In the genomic region with DNA sequence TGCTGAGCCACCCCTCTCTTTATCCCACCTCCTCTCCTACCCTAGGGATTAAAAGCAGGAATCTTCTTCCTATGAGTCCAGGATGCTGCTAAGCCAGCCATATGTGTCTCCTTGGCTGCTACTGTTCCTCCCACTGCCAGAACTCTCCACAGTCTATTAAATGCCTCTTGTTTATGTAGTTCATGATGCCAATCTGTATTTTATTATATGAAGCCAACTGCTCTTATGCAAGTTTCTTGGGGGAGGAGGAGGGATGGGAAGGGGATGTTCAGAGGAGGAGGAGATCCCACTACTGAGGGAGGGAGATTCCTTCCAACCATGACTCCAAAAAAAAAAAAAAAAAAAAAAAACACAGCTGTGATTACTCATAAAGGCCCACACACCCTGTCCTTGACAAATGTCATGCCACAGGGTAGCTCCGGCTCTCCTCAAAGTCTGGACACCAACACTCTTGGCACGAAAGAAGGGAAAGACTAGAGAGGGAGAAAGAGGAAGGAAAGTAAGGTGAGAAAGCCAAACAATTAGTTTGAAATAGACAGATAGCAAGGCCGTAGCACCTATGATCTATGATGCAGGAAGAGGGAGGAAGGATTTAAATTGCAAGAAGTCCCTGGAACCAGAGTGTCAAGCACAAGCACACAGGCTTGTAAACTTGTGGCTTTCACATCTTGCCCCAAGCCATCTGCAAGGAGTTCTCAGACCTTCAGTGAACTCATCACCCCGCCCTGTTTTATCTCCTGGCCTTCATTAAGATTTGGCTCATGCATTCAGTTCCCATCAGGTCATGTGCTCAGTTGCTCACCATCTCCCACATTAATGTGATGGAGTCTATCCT, we compare ENCODE assay signal across 14 mouse cellular contexts.
A peak's percentile ranks its signal among the peaks of the same experiment; 100 is the strongest.
DNase-seq lines count a peak whose midpoint lies in the region.
"Had no signal": no experiment of that assay in that cellular context is flagged by ENCODE, and none has a peak within 500 bp of the region (broad histone marks: within the 10 kb centered on the region; RNA-seq: fewer than 3 reads in every experiment).

No protein-coding gene starts in this region.

- H3K4me3 ChIP-seq in heart, embryonic 10.5 days, result no peak overlapping the region
- H3K4me3 ChIP-seq: embryonic facial prominence, embryonic 15.5 days; heart, adult 2 months; layer of hippocampus, adult 2 months; liver, embryonic 13.5 days had no signal

- WGBS in heart, embryonic 10.5 days, result 70% methylated on average over 4 of the region's 4 CpGs

- H3K27ac ChIP-seq in heart, embryonic 10.5 days, result no peak overlapping the region
- H3K27ac ChIP-seq: embryonic facial prominence, embryonic 15.5 days; heart, adult 2 months; layer of hippocampus, adult 2 months; liver, embryonic 13.5 days had no signal

- H3K36me3 ChIP-seq in heart, embryonic 10.5 days, result no peaks in the 10 kb centered on the region
- H3K36me3 ChIP-seq: embryonic facial prominence, embryonic 15.5 days; liver, embryonic 13.5 days had no signal

- no peaks in the 10 kb centered on the region; the same call in 1 of the 2 replicates for H3K27me3 ChIP-seq in heart, embryonic 10.5 days (ENCODE audit: insufficient read depth, poor library complexity, severe bottlenecking)
- H3K27me3 ChIP-seq: embryonic facial prominence, embryonic 15.5 days; liver, embryonic 13.5 days had no signal

- DNase-seq in adrenal gland, postnatal 10 days, result peak; percentile 3
- DNase-seq in adrenal gland, postnatal 14 days, result no peak
- DNase-seq in heart, adult 18-20 months, result peak; percentile 12 to 17
- no peak for DNase-seq in heart, embryonic 10.5 days (ENCODE audit: low spot score)
- peak; percentile 8 for DNase-seq in layer of hippocampus, adult 8-10 months (ENCODE audit: low spot score in 2 of 2)
- no peak for DNase-seq in layer of hippocampus, adult 9-10 months (ENCODE audit: low spot score)
- DNase-seq in 3134 (ENCODE audit: extremely low read depth, insufficient read length, low spot score), result peak; percentile 26
- DNase-seq in B cell, adult 2 months, result no peak
- DNase-seq: adrenal gland, postnatal 36 days; cerebellum, adult 11-12 months; liver, embryonic 13.5 days had no signal

- no peaks in the 10 kb centered on the region for H3K4me1 ChIP-seq in heart, embryonic 10.5 days
- H3K4me1 ChIP-seq: liver, embryonic 13.5 days had no signal

- H3K9me3 ChIP-seq in heart, embryonic 10.5 days, result no peaks in the 10 kb centered on the region
- H3K9me3 ChIP-seq: embryonic facial prominence, embryonic 15.5 days; liver, embryonic 13.5 days had no signal

Comparison
In these comparisons a context has a peak if more than half of its experiments do, and no peak if none do; other contexts are left out.
1. DNase-seq: peak in adrenal gland, postnatal 10 days (single experiment), heart, adult 18-20 months (2 of 2), layer of hippocampus, adult 8-10 months (2 of 2) and 3134 (single experiment); none in adrenal gland, postnatal 14 days (single experiment), heart, embryonic 10.5 days (single experiment), layer of hippocampus, adult 9-10 months (single experiment) and B cell, adult 2 months (0 of 2).